Mouse (Mus musculus): ENCODE data around the gene Dync1li1. TPM values are rescaled to one million over a fixed set of nuclear protein-coding genes. Genes with fewer than 3 reads are reported as not detected.
"Not testable (repeated sequence)": the region's sequence is repeated elsewhere in the genome, so short reads cannot be mapped to it uniquely, and the experiment has no call there.

Gene Dync1li1
- total RNA-seq, 2 experiments from 2014 or later: 92.8 to 101 TPM

GRCm38 (mm10) chr9:114672703-114673561 is 15.7 kb upstream of the Dync1li1 start:
- DNase-seq (ENCODE audit: extremely low spot score in 1 of 2, low spot score in 1 of 2): peak; percentile 16 to 27

- DNase-seq (ENCODE audit: extremely low spot score in 1 of 2, low spot score in 1 of 2): no peak
Observed at GRCm38 (mm10) chr9:114673626-114674025, 15.0 kb upstream of the Dync1li1 start.

- DNase-seq (ENCODE audit: extremely low spot score in 1 of 2, low spot score in 1 of 2): no peak
Observed at GRCm38 (mm10) chr9:114678576-114678975, 10.0 kb upstream of the Dync1li1 start.

- DNase-seq (ENCODE audit: extremely low spot score in 1 of 2, low spot score in 1 of 2): no peak
Observed at GRCm38 (mm10) chr9:114679944-114680343, 8.6 kb upstream of the Dync1li1 start.

GRCm38 (mm10) chr9:114680531-114680930 is 8.1 kb upstream of the Dync1li1 start:
- DNase-seq (ENCODE audit: extremely low spot score in 1 of 2, low spot score in 1 of 2): no peak

GRCm38 (mm10) chr9:114682193-114682592 is 6.4 kb upstream of the Dync1li1 start:
- DNase-seq (ENCODE audit: extremely low spot score in 1 of 2, low spot score in 1 of 2): no peak

GRCm38 (mm10) chr9:114686245-114686644 is 2.3 kb upstream of the Dync1li1 start:
- DNase-seq (ENCODE audit: extremely low spot score in 1 of 2, low spot score in 1 of 2): no peak

- no peak for DNase-seq (ENCODE audit: extremely low spot score in 1 of 2, low spot score in 1 of 2)
Observed at GRCm38 (mm10) chr9:114687639-114688038, 951 bp upstream of the Dync1li1 start.

GRCm38 (mm10) chr9:114688953-114689407 is 390 bp downstream of the Dync1li1 start:
- DNase-seq (ENCODE audit: extremely low spot score in 1 of 2, low spot score in 1 of 2): no peak

GRCm38 (mm10) chr9:114690119-114690601 is 1.6 kb downstream of the Dync1li1 start:
- DNase-seq (ENCODE audit: extremely low spot score in 1 of 2, low spot score in 1 of 2): no peak

GRCm38 (mm10) chr9:114691112-114691511 is 2.5 kb downstream of the Dync1li1 start:
- DNase-seq (ENCODE audit: extremely low spot score in 1 of 2, low spot score in 1 of 2): no peak

- not testable (repeated sequence) for DNase-seq (ENCODE audit: extremely low spot score in 1 of 2, low spot score in 1 of 2)
Observed at GRCm38 (mm10) chr9:114695662-114696061, 7.1 kb downstream of the Dync1li1 start.

- DNase-seq (ENCODE audit: extremely low spot score in 1 of 2, low spot score in 1 of 2): no peak
Observed at GRCm38 (mm10) chr9:114697072-114697471, 8.5 kb downstream of the Dync1li1 start.

GRCm38 (mm10) chr9:114697926-114698325 is 9.3 kb downstream of the Dync1li1 start:
- no peak for DNase-seq (ENCODE audit: extremely low spot score in 1 of 2, low spot score in 1 of 2)

GRCm38 (mm10) chr9:114699262-114699661 is 10.7 kb downstream of the Dync1li1 start:
- DNase-seq (ENCODE audit: extremely low spot score in 1 of 2, low spot score in 1 of 2): no peak

GRCm38 (mm10) chr9:114699882-114700665 is 11.5 kb downstream of the Dync1li1 start:
- no peak for DNase-seq (ENCODE audit: extremely low spot score in 1 of 2, low spot score in 1 of 2)

GRCm38 (mm10) chr9:114701031-114701430 is 12.4 kb downstream of the Dync1li1 start:
- DNase-seq (ENCODE audit: extremely low spot score in 1 of 2, low spot score in 1 of 2): no peak

- DNase-seq (ENCODE audit: extremely low spot score in 1 of 2, low spot score in 1 of 2): no peak
Observed at GRCm38 (mm10) chr9:114701921-114702320, 13.3 kb downstream of the Dync1li1 start.

GRCm38 (mm10) chr9:114707805-114708204 is 19.2 kb downstream of the Dync1li1 start:
- no peak for DNase-seq (ENCODE audit: extremely low spot score in 1 of 2, low spot score in 1 of 2)

GRCm38 (mm10) chr9:114710345-114710744 is 21.8 kb downstream of the Dync1li1 start:
- peak in 1 of 2 experiments; percentile 29 for DNase-seq (ENCODE audit: extremely low spot score in 1 of 2, low spot score in 1 of 2)

GRCm38 (mm10) chr9:114713481-114713880 is 24.9 kb downstream of the Dync1li1 start:
- DNase-seq (ENCODE audit: extremely low spot score in 1 of 2, low spot score in 1 of 2): no peak
